Mouse (Mus musculus): ENCODE data around the gene Dpysl4.
A peak's percentile ranks its signal among the peaks of the same experiment; 100 is the strongest.

The Dpysl4 gene

DNA sequence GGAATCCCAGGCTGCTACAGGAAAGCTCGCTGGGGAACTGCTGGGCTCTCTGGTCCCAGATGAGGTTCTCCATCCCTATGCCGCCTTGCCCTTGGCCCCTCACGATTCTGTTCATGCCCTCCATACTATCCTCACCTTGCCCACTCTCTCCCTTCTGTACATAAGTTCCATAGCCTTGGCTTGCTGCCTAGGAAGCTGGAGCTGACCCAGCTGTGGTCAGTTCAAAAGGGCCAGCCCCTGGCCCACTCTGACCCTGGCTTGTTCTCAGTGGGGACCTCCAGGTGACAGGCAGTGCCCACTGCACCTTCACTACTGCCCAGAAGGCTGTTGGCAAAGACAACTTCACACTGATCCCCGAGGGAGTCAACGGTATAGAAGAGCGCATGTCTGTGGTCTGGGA lies 10.6 kb downstream of the Dpysl4 start:
- DNase-seq (ENCODE audit: low spot score in 2 of 2), result no peak

GRCm38 (mm10) chr7:139100531-139101095 lies 14.8 kb downstream of the Dpysl4 start:
- no peak for DNase-seq (ENCODE audit: low spot score in 2 of 2)

DNA sequence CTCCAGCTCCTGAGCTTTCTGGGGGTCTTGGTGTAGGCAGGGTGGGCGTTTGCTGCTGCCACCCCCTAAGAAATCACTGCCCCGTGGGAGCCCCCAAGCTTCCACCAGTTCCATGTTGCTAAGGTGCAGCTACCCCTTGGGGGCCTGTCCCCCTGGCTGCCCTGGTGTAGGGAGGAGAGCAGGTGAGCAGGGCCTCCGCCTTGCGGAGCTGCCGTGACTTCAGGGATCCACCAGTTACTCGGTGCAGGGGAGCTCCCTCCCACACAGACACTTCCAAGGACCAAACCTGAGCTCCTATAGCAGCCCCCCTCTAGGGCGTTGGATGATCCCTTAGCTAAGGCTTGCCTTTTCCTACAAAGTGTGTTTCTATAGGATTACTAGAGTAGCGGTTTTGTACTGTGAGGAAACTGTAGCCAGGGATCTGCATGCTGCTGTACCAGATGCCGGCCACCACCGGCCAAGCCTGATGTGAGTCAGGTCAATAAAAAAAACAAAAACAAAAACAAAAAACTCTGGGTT lies 15.5 kb downstream of the Dpysl4 start:
- DNase-seq (ENCODE audit: low spot score in 2 of 2), result no peak

DNA sequence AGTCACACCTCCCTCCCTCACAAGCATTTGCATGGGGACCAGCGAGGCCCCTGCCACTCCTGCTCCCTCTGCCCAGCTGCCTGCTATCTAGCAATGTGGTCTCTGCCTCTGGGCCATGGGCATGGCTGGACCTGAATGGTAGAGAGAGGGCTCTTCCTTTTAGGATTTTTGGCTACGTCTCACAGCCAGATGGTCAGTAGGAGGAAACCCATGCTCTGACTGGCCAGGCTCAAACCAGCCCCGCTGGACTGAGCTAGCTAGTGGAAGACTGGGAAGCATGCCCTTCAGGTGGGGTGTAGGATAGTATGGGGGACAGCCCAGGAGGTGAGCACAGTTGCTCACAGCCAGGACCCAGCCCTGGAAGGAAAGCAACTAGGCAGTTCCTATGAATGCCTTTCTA lies 16.0 kb downstream of the Dpysl4 start:
- no peak for DNase-seq (ENCODE audit: low spot score in 2 of 2)

DNA sequence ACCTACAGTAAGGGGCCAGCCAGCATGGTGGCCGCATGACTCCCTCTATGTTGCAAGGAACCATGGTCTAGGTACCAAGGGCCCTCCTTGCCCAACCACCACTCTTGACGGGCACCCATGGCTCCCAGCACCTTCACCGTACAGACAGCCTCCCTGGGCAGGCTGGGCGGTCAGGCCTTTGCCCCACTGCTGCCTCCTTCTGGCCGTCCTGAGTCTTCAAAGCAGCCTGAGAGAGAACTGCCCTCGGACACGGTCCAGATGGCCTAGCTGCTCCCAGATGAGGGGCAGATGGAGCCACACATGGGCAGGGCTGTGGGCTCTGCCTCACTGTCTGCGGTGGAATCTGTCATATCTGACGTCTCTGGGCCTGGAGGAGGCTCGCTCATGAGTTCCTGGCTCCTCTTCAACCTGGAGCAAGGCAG lies 18.2 kb downstream of the Dpysl4 start:
- DNase-seq (ENCODE audit: low spot score in 2 of 2), result no peak

GRCm38 (mm10) chr7:139105076-139105475 lies 19.3 kb downstream of the Dpysl4 start:
- no peak for DNase-seq (ENCODE audit: low spot score in 2 of 2)

GRCm38 (mm10) chr7:139105705-139106104 lies 19.9 kb downstream of the Dpysl4 start:
- DNase-seq (ENCODE audit: low spot score in 2 of 2), result no peak

GRCm38 (mm10) chr7:139107908-139108650 lies 22.3 kb downstream of the Dpysl4 start:
- no peak for DNase-seq (ENCODE audit: low spot score in 2 of 2)

GRCm38 (mm10) chr7:139119152-139119774 lies 33.5 kb downstream of the Dpysl4 start:
- peak; percentile 36 to 74 for DNase-seq (ENCODE audit: low spot score in 2 of 2)

DNA sequence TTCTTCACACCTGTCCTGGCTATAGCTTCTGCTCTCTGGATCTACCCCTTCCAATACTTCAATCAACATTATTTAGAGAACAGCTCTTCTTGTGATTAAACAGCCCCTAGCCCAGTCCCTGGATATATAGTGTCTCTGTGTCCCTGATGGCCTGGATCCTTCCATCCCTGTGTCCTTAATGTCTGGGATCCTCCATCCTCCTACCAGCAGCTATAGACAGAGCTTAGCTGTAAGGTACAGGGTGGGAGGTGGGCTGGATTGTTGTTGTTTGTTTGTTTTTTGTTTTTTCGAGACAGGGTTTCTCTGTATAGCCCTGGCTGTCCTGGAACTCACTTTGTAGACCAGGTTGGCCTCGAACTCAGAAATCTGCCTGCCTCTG lies 34.0 kb downstream of the Dpysl4 start:
- no peak for DNase-seq (ENCODE audit: low spot score in 2 of 2)

GRCm38 (mm10) chr7:139125881-139126280 lies 40.1 kb downstream of the Dpysl4 start:
- DNase-seq (ENCODE audit: low spot score in 2 of 2), result no peak

DNA sequence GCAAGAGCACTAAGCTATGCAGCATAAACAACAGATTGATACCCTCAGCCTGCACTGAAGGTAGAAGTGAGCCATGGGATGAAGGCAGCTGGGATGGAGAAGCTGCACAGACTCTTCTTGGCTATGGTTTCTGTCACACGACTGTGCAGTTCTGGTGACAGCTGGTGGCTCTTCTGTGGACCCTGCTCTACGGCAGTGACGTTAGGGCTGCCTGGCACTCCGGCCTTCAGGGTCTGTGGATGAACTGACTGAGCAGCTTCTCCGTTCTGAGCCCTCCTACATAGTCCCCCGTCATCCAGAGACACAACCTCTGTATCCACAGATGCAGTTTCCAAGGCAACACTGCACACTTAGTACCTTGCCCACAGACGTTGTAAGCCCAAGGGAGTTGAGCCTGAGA lies 40.7 kb downstream of the Dpysl4 start:
- DNase-seq (ENCODE audit: low spot score in 2 of 2), result no peak

DNA sequence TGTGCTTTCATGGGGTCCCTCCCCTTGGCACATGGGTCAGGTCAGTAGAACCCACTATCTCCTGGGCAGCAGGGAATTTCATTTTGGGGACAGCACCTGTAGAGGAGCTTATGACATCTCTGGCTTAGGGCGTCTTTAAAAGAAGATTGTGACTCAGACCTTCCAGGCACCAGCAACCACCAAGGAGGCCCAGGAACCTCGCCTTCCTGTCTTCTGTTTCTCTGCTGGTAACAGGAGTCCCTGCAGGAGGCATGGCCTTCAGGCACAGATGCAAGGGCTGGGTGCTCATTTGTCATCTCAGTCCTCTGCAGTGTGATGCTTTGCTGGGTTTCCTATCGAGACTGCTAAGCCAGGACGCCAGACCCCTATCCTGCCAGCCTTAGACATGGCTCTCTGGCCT lies 43.2 kb downstream of the Dpysl4 start:
- no peak for DNase-seq (ENCODE audit: low spot score in 2 of 2)

GRCm38 (mm10) chr7:139130361-139130760 lies 44.6 kb downstream of the Dpysl4 start:
- DNase-seq (ENCODE audit: low spot score in 2 of 2), result no peak

DNA sequence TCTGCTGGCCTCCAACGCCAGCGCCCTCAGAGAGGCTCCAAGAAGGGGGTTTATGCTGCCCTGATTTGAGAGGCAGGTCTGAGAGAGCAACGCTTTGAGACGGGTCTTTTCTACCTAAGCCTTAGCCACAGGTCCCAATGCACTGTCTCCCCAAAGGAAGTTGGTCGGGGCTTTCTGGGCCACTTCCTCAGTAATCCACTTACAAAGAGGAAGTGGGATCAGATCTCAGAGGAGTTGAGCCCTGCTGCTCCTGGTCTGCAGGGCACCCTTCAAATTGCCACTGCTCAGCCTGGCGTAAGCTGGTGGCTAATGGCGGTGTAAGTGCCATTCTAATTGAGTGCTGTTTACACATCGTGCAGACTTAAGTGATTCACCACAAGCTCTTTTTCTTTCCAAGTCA lies 45.7 kb downstream of the Dpysl4 start:
- DNase-seq (ENCODE audit: low spot score in 2 of 2), result no peak

- DNase-seq (ENCODE audit: low spot score in 2 of 2), result no peak
These were observed 47.6 kb downstream of the Dpysl4 start for GRCm38 (mm10) chr7:139133446-139133845.

GRCm38 (mm10) chr7:139135236-139135635 lies 49.4 kb downstream of the Dpysl4 start:
- DNase-seq (ENCODE audit: low spot score in 2 of 2), result no peak

- DNase-seq (ENCODE audit: low spot score in 2 of 2), result no peak
These were observed 51.2 kb downstream of the Dpysl4 start for GRCm38 (mm10) chr7:139136906-139137491.

DNA sequence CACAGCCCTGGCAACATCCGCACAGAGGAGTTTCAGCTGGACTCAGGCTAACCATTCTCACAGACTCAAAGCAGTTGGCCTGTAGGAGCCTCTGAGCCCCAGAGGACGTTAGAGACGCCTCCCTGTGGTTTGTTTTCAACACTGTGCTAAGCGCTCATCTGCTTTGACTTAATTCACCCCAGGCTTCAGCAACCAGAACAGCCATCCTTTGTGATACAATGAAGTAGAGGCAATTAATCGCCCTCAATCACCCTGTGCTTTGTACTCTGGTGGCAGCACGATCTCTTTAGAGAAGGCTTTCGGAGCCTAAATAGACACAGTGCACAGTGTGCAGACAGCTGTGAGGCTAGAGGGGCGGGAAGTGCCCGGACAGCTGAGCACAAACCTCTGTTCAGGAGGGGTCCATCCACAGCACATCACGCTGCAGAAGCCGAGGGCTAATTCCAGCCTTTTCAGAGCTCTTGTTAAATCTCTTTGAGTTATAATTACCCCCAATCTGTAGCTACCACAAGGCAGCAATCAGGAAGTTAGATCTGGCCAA lies 54.2 kb downstream of the Dpysl4 start:
- no peak for DNase-seq (ENCODE audit: low spot score in 2 of 2)

- no peak for DNase-seq (ENCODE audit: low spot score in 2 of 2)
These were observed 58.0 kb downstream of the Dpysl4 start for GRCm38 (mm10) chr7:139143785-139144184.

DNA sequence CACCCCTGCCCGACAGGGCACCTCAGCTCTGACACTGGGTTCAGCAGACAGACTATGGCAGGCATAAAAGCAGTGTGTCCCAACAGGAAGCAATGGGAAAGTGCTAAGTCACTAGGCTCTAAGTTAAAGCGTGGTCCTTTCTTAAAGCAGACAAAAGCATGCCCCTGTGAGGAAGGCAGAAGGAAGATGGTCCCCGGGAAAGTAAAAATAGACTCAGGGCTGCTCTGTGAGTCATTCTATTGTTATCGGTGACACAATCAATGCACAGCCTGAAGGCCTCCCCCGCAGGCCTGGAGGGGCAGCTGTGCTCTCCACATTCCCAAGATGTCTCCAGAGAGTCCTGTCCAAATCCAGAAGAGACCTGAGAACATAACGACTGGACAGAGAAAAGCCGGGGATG lies 60.1 kb downstream of the Dpysl4 start:
- DNase-seq (ENCODE audit: low spot score in 2 of 2), result no peak

- no peak for DNase-seq (ENCODE audit: low spot score in 2 of 2)
These were observed 61.6 kb downstream of the Dpysl4 start for GRCm38 (mm10) chr7:139147360-139147759.
